Mouse (Mus musculus): ENCODE results near the gene 1110051M20Rik. TPM values are rescaled to one million over a fixed set of nuclear protein-coding genes. Genes with fewer than 3 reads are reported as not detected.
A peak's percentile ranks its signal among the peaks of the same experiment; 100 is the strongest.

Gene 1110051M20Rik
- total RNA-seq, 2 experiments from 2014 or later, result 1.7 to 4.2 TPM

- no peak for ATAC-seq (ENCODE audit: poor library complexity, severe bottlenecking)
Measured at GRCm38 (mm10) chr2:91312578-91313311, 131.8 kb downstream of the 1110051M20Rik start.

- ATAC-seq (ENCODE audit: poor library complexity, severe bottlenecking), result no peak
Measured at GRCm38 (mm10) chr2:91309546-91309945, 135.0 kb downstream of the 1110051M20Rik start.

- no peak for ATAC-seq (ENCODE audit: poor library complexity, severe bottlenecking)
Measured at GRCm38 (mm10) chr2:91308680-91309079, 135.8 kb downstream of the 1110051M20Rik start.

- no peak for ATAC-seq (ENCODE audit: poor library complexity, severe bottlenecking)
Measured at GRCm38 (mm10) chr2:91306589-91306988, 137.9 kb downstream of the 1110051M20Rik start.

- ATAC-seq (ENCODE audit: poor library complexity, severe bottlenecking), result no peak
Measured at GRCm38 (mm10) chr2:91305926-91306325, 138.6 kb downstream of the 1110051M20Rik start.

- ATAC-seq (ENCODE audit: poor library complexity, severe bottlenecking), result no peak
Measured at GRCm38 (mm10) chr2:91302845-91303244, 141.7 kb downstream of the 1110051M20Rik start.

GRCm38 (mm10) chr2:91301836-91302235 lies 142.7 kb downstream of the 1110051M20Rik start:
- no peak for ATAC-seq (ENCODE audit: poor library complexity, severe bottlenecking)

- no peak for ATAC-seq (ENCODE audit: poor library complexity, severe bottlenecking)
Measured at GRCm38 (mm10) chr2:91300784-91301183, 143.7 kb downstream of the 1110051M20Rik start.

- ATAC-seq (ENCODE audit: poor library complexity, severe bottlenecking), result no peak
Measured at GRCm38 (mm10) chr2:91299156-91299555, 145.3 kb downstream of the 1110051M20Rik start.

- ATAC-seq (ENCODE audit: poor library complexity, severe bottlenecking), result no peak
Measured at GRCm38 (mm10) chr2:91295895-91296294, 148.6 kb downstream of the 1110051M20Rik start.

GRCm38 (mm10) chr2:91294226-91294625 lies 150.3 kb downstream of the 1110051M20Rik start:
- ATAC-seq (ENCODE audit: poor library complexity, severe bottlenecking), result no peak

GRCm38 (mm10) chr2:91291197-91292007 lies 153.1 kb downstream of the 1110051M20Rik start:
- no peak for ATAC-seq (ENCODE audit: poor library complexity, severe bottlenecking)

- ATAC-seq (ENCODE audit: poor library complexity, severe bottlenecking), result no peak
Measured at GRCm38 (mm10) chr2:91287563-91287962, 156.9 kb downstream of the 1110051M20Rik start.

- ATAC-seq (ENCODE audit: poor library complexity, severe bottlenecking), result peak; percentile 60
Measured at GRCm38 (mm10) chr2:91285885-91286505, 158.5 kb downstream of the 1110051M20Rik start.

GRCm38 (mm10) chr2:91284375-91285199 lies 159.9 kb downstream of the 1110051M20Rik start:
- ATAC-seq (ENCODE audit: poor library complexity, severe bottlenecking), result no peak

GRCm38 (mm10) chr2:91283972-91284371 lies 160.5 kb downstream of the 1110051M20Rik start:
- no peak for ATAC-seq (ENCODE audit: poor library complexity, severe bottlenecking)

GRCm38 (mm10) chr2:91281366-91281765 lies 163.1 kb downstream of the 1110051M20Rik start:
- no peak for ATAC-seq (ENCODE audit: poor library complexity, severe bottlenecking)

GRCm38 (mm10) chr2:91279372-91279755 lies 165.1 kb downstream of the 1110051M20Rik start:
- no peak for ATAC-seq (ENCODE audit: poor library complexity, severe bottlenecking)

GRCm38 (mm10) chr2:91278749-91279371 lies 165.6 kb downstream of the 1110051M20Rik start:
- no peak for ATAC-seq (ENCODE audit: poor library complexity, severe bottlenecking)

GRCm38 (mm10) chr2:91269687-91270133 lies 174.8 kb downstream of the 1110051M20Rik start:
- ATAC-seq (ENCODE audit: poor library complexity, severe bottlenecking), result no peak

Data from megakaryocyte, adult 5-6 weeks (primary cell).